Mouse (Mus musculus): ENCODE measurements around the gene Sarnp.

GRCm38 (mm10) chr10:128891296-128892094, 74.4 kb downstream of the Sarnp start, which contains the start of gene Gdf11:
- TF ChIP-seq CTCF (IDR thresholded peaks at IDR 0.05; ENCODE audit: control insufficient read depth, insufficient read depth, insufficient read length) (no peak), MAX (IDR thresholded peaks at IDR 0.05) (no peak), USF1 (IDR thresholded peaks at IDR 0.05; ENCODE audit: low read depth) (no peak)
